Mouse (Mus musculus): ENCODE data around the gene Kat7.
A peak's percentile ranks its signal among the peaks of the same experiment; 100 is the strongest.

Kat7 gene

DNA sequence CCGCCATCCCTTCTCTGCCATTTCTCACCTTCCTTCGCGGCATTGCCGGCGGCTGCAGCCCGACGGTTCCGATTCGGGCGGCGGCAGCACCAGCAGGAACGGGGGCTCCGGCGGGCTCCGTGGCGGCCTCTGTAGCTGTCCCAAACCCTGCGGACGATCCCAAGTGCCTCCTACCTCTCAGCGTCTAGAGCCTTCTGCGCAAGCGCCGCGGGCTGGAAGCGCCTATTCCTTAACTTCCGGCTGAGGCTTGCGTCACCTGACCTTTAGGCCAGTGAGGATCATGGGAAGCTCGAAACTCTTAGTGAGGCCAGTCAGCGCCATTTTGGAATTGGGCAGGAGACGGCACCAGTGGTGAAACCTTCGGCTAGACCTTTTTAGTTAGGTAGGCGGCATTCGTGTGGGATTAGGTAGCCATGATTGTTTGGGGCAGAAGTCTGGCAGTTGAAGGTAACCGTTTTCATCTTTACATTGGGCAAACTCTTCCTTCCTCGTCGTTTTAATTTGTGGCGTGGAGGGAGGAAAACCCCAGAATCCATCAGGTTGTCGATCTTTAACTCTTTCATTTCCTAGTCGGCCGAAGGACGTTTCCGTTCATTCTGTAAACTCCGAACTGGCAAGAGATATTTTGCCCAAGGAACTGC, at the start of gene Kat7:
TSS of gene Kat7 (minus strand) at position 240 of the 641 bp plus-strand sequence.
- DNase-seq (ENCODE audit: low spot score in 2 of 2): peak; percentile 97 to 99

DNA sequence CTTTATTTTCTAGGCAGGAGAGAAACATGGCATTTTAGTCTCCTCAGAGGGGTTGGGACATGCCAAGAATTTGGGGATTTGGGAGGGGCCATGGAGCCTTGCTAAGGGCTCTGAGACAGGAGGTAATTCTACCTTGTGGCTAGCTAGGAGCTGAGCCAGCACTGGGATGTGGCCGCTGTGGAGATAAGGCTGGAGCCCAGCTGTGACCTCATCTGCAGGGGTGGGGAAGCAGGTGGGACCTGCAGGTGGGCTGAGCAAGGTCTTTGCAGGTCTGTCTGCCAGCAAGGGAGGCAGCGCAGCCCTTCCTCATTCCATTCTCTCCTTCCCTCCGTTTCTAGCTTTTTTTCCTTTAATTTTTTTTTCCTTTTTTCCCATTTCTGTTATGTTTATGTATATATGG, 48.2 kb upstream of the Kat7 start:
- DNase-seq (ENCODE audit: low spot score in 2 of 2): no peak

DNA sequence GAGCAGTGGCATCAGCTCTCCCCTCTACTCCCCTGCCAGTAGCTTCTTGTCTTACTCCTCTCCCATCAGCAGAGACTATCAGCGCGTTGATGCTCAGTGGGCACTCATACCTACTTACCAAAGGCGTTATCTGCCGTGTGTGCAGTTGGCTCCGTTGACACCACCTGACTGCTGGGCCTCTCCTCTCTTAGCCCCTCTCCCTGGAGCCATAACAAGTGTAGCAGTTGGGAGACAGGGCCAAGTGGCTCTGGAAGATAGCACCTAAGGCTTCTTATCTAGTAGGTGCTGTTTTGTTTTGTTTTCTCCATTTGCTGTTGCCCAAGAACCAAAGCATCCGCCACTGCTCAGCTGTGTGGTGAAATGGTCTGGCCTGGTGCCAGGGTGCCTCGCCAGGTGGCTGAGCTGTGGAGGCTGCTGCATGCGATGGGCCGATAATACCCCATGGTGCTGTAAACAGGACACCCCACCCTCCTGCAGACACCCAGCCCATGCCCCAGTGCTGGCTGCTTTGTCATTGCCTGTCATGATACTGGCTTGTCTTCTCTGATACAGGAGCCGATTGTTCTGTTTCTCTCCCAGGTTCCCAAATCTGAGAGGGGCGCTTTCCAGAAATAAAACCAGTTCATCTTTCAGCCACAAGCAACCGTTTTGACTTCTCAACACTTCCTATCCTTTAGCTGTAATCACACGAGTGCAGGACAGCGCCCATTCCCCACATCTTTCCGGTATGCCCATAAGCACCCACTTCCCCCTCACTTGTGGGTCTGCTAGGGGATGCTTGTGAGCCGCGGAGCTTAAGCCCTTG, 46.6 kb upstream of the Kat7 start:
- DNase-seq (ENCODE audit: low spot score in 2 of 2): no peak

DNA sequence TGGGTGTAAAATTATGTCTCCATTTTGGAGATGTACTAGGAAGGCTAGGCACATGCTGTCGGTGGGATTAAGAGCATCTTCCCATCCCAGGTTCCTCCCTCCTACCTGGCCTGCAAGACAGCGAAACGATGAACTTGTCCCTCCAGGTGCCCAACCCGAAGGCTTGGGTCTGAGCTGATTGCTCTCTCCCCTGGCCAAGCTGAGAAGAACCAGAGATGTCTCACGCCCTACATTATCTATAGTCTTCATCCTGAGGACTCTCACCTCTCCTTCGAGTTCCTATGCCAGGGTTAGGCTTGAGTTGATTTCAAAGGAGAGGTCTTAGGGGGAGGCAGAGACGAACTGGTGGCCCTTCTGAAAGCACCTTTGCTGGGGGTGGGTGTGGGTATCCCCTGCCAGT, 46.0 kb upstream of the Kat7 start:
- DNase-seq (ENCODE audit: low spot score in 2 of 2): no peak

DNA sequence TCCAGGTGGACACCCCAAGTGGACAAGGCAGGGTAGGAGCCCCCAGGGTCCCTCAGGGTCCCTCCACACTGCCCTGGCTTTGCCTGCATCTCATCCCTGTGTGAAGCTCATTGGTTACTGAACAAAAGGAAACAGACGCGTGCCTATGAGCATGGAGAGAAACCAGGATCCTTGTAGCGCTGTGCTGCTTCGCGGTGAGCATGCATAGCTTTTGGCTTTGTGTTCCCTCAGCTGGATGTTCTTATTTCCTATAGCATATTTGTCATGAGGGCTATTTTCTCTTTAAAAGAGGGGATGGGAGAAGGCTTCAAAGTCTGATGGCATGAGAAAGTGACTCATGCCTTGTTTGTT, 45.6 kb upstream of the Kat7 start:
- no peak for DNase-seq (ENCODE audit: low spot score in 2 of 2)

- DNase-seq (ENCODE audit: low spot score in 2 of 2): no peak
These were observed 45.1 kb upstream of the Kat7 start for GRCm38 (mm10) chr11:95354945-95355660.

- DNase-seq (ENCODE audit: low spot score in 2 of 2): no peak
These were observed 44.3 kb upstream of the Kat7 start for GRCm38 (mm10) chr11:95354228-95354944.

DNA sequence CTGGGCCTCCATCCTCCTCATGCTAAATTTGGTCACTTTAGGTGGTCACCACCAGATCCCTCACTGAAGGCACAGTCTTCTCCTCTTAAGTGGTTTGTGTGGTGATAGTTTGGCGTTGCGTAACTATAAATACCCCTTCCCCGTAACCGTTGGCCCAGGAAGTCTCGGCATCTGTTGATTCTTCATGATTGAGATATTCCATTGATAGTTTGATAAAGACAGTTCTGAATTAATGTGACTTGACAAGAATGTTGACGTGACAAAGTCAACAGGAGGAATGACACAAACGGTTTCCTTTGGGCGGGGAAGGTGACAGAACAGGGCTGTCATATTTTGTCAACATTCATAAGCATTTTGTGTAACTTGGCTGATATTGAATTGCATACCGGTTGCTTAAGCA, 43.2 kb upstream of the Kat7 start:
- DNase-seq (ENCODE audit: low spot score in 2 of 2): no peak

GRCm38 (mm10) chr11:95352686-95353085, 42.6 kb upstream of the Kat7 start:
- DNase-seq (ENCODE audit: low spot score in 2 of 2): no peak

DNA sequence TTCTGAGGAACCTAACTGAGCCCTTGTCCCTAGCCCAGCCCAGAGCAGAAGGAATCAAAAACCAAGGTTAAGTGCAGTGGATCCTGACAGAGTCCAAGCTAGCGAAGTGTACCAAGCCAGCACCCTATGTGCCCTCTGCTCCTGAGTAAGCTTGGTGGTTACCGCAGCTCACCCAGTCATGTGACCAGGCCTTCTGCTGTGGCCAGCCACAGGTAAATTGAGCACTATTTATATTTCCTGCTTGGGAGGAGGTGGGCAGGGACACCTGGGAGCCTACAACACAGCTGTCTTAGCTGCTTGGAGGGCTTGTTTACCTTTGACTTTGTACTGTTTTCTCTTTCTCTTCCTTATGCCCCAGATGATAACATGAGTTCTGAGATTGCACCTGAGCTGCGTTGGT, 40.9 kb upstream of the Kat7 start:
- no peak for DNase-seq (ENCODE audit: low spot score in 2 of 2)

- no peak for DNase-seq (ENCODE audit: low spot score in 2 of 2)
These were observed 40.2 kb upstream of the Kat7 start for GRCm38 (mm10) chr11:95350289-95350688.

- DNase-seq (ENCODE audit: low spot score in 2 of 2): no peak
These were observed 34.1 kb upstream of the Kat7 start for GRCm38 (mm10) chr11:95344181-95344580.

GRCm38 (mm10) chr11:95343180-95343579, 33.1 kb upstream of the Kat7 start:
- no peak for DNase-seq (ENCODE audit: low spot score in 2 of 2)

DNA sequence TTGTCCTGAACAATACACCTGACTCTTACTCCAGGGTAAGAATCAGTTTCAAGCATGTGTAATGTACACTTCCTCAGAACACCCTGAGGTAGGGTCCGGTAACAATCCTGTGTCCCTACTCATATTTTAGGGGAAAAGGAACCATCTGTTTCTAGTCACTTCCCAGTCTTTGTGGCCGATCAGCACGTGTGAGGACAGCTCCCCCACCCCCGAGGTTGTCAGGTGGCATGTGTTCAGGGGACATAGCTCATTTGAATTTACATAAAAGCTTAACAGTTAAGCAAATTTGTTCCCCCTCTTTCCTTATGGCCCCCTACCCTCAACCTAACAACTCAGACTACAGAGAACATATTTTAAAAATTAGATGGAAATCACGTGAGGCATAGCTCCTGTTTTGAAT, 30.6 kb upstream of the Kat7 start:
- DNase-seq (ENCODE audit: low spot score in 2 of 2): no peak

- no peak for DNase-seq (ENCODE audit: low spot score in 2 of 2)
These were observed 30.2 kb upstream of the Kat7 start for GRCm38 (mm10) chr11:95340259-95340658.

DNA sequence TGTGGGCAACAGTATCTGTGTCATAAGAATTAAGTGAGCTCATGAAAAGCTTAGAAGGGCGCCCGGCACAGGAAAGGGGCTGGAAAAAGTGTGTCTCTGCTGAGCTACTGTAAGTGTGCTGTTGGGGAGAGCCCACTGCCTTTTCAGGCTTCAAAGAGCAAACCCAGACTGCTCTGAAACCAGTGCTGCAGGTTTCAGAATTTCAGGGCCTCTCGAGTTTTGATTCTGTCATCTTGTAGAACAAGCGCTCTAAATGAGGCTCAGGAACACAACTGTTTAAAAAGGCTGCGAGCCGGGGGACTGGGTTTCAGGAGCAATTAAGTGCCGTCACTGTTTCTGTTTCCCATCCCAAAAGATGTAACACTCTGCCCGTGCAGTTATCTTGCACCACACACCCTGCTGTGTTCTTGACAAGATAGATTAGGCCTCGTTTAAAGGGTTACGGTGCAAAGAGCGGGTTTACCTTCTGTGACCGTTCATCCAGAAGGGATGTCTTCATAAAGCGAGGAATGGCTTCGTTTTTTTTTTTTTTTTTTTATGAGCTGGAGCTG, 29.5 kb upstream of the Kat7 start:
- no peak for DNase-seq (ENCODE audit: low spot score in 2 of 2)

DNA sequence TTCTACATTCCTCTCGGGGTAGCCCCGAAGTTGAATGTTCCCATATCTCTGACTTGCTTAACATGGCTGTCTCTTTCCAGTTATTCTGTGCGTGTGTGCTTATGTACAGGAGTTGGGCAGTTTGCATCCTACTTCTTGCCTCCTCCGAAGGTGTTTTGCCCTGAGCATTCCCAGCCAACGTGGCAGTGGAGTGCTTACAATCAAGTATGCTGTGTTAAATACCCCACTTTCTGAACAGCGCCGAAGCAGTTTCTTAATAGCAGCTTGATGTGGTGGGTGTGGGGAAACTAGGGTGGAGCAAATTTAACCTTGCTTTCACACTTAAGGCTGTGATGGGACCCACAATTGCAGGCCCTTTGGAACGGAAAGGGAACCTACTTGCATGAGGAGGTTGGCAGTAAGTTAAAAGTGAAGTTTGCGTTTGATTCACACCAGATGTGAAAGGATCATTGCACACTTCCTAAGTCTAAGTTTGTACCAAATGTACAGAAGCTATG, 27.8 kb upstream of the Kat7 start:
- DNase-seq (ENCODE audit: low spot score in 2 of 2): no peak

GRCm38 (mm10) chr11:95337129-95337813, 27.2 kb upstream of the Kat7 start:
- peak; percentile 26 to 36 for DNase-seq (ENCODE audit: low spot score in 2 of 2)

DNA sequence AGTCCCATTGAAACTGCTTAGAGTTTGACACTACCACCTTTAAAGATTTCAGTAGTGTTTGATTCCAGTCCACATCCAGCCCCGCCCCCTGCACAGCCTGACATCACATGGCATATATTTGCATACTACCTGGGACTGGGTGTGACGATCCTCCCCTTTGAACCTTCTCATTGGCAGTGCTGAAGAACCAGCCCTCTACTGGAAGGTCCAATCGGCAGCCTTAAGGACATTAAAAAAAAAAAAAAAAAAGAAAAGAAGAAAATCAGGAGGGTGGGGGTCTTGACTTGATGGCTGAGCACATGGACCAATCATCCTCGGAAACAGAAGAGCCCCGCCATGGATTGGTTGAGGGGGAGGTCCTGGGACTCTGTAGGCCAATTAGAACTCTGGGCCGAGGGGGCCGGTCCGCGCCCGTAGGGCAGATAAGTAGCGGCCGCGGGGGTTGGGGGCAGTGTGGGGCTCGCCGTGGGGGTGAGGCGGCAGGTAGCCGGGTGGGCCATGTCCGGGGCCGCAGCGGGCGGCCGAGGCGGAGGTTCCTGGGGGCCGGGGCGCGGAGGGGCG, 26.6 kb upstream of the Kat7 start, which contains the start of gene Fam117a:
TSS of gene Fam117a (plus strand) at position 451 of the 561 bp plus-strand sequence.
- DNase-seq (ENCODE audit: low spot score in 2 of 2): peak; percentile 78 to 83

GRCm38 (mm10) chr11:95334448-95335060, 24.5 kb upstream of the Kat7 start:
- DNase-seq (ENCODE audit: low spot score in 2 of 2): no peak

Measured in frontal cortex, postnatal 10 days (tissue).